Mouse (Mus musculus) NIH3T3 (cell line): ENCODE data around the gene Olfr799.

ENCODE experiments used
- DNase-seq: peaks from one replicate; pipeline ENCODE4 v3.0.0-alpha.2; 2012; ENCODE audit warnings: low read depth

The Olfr799 gene

DNA sequence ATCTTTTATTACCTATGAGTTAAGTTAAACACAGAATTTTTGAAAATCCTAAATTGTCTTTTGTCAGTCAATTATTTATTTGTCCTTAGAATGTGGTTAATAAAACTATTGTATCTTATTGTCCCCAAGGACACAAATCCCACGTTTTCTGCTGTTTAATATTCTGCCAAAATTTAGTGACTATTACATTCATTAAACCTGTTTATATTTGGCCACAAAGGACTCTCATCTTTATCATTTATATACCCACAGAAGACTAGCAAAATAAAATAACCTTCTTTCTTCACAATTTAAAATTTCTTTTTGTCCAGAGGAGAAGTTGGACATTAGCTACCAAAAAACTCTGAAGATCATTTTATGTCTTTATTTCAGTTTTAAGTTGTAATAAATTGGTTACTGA lies at the start of gene Olfr799:
Gene Olfr799 (plus strand): TSS at position 301 of the 400 bp plus-strand sequence.
- DNase-seq = no peak

GRCm38 (mm10) chr10:129612470-129612869 lies 24.8 kb upstream of the Olfr799 start, which contains the start of gene Olfr796:
Olfr796 (minus strand) TSS chr10:129612570.
- DNase-seq = no peak

- DNase-seq = no peak
Observed at GRCm38 (mm10) chr10:129621724-129622123, 15.6 kb upstream of the Olfr799 start.

- DNase-seq = no peak
Observed at GRCm38 (mm10) chr10:129623251-129623650, 14.0 kb upstream of the Olfr799 start.

DNA sequence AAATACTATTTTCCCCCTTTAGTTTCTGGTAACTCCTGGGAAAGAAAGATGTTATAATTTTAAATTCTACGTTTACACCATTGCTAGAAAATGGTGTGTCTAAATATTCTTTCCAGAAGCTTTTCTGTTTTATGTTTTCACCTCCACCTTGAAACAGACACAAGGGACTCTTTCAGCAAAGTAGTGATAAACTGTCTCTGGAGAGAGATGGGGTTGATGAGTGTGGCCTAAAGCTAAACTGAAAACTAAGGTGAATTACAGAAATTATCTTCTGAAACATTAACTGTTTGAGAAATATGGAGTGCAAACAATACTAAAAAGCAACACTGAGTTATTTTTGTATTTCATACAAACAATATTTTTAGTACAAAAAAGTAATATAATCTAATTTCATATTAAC lies 9.4 kb upstream of the Olfr799 start, which contains the start of gene Olfr798:
Gene Olfr798 (minus strand): TSS at position 101 of the 400 bp plus-strand sequence.
- no peak for DNase-seq

- DNase-seq = no peak
Observed at GRCm38 (mm10) chr10:129651763-129652162, 14.5 kb downstream of the Olfr799 start.

- DNase-seq = no peak
Observed at GRCm38 (mm10) chr10:129657394-129657793, 20.1 kb downstream of the Olfr799 start, which contains the start of gene Olfr800. Olfr800 (plus strand) TSS chr10:129657694.

GRCm38 (mm10) chr10:129673765-129674164 lies 36.5 kb downstream of the Olfr799 start, which contains the start of gene Olfr801:
Olfr801 (minus strand) TSS chr10:129673865.
- DNase-seq = no peak

- DNase-seq = no peak
Observed at GRCm38 (mm10) chr10:129688069-129688468, 50.8 kb downstream of the Olfr799 start, which contains the start of gene Olfr802. Olfr802 (minus strand) TSS chr10:129688169.

DNA sequence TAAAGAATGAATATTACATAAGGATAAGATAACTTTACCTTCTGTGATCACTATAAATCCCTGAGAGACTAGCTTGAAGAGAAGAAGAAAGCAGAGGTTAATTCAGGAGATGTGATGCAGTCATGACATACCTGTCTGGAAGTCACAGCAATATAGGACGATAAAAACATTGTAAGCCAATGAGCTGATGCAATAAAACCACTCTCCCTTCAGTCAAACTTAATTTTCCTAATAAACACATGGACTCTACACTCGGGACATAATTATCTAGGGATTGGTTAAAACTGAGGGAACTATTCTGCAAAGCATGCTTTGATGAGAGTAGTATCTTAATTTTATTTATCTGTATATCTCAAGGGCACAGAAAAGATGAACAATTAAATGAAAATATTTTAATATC lies 56.9 kb downstream of the Olfr799 start, which contains the start of gene Olfr803:
Gene Olfr803 (minus strand): TSS at position 101 of the 400 bp plus-strand sequence.
- no peak for DNase-seq
